ENCODE assay signal across 8 mouse cellular contexts in the genomic region with DNA sequence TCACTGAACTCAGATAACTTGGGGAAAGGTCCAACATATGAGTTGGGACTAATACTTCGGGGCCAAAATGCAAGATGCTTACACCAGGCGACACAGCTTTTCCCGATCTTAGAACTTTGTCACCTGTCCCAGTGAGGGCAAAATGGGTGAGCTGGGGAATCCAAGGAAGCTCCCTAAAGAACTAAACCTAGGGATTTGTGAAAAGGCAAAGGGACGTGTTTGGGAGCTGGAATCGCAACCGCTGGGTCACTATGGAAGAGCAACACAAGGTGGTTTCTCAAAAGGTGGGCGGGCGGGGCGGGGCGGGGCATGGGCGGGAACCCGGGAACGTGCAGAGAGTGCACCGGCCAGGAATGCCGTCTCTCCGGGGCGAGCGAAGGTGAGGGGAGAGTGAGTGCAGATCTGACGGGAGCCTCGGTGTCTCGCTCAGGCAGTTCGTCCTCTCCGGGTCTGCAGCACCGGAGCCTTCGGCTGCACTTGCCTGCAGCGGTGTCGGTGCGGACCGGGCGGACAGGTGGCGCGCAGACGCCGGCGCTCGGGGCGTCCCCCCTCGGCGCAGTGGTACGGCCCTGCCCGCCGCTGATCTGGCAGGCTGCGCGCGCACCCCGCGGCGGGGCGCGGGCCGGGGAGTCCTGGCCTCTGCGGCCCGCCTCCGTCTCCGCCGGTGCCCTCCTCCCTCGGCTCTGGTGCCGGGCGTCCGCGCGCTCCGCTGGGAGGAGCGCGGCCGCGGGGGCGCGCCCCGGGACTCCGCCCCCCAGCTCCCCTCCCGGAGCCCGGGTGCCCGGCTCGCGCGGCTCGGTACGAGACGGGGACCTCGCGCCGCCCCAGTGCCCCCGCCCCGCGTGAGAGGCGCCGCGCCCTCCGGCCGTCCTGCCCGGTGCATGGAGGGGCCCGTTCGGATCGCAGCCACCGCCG. TPM values are rescaled to one million over a fixed set of nuclear protein-coding genes. Genes with fewer than 3 reads are reported as not detected.
DNase-seq lines count a peak whose midpoint lies in the region; ATAC-seq lines count a peak whose summit lies in the region.

A gene (plus strand): TSS at position 324 of the 915 bp plus-strand sequence.

- ATAC-seq in hindbrain, embryonic 14.5 days (ENCODE audit: low FRiP score) = peak; percentile 93

- peaks cover 19% of the 10 kb centered on the region for H3K27me3 ChIP-seq in hindbrain, embryonic 14.5 days (ENCODE audit: control insufficient read depth, insufficient read depth, low read length)

- H3K4me2 ChIP-seq in hindbrain, embryonic 14.5 days (replicated peaks) = peak within 1 kb of the TSS; percentile 77

- peaks cover 36% of the 10 kb centered on the region for H3K4me1 ChIP-seq in hindbrain, embryonic 14.5 days (replicated peaks; ENCODE audit: control insufficient read depth, insufficient read depth, low read length)

- H3K4me3 ChIP-seq in hindbrain, embryonic 14.5 days (replicated peaks; ENCODE audit: low read length) = peak within 1 kb of the TSS; percentile 96

- peak within 1 kb of the TSS; percentile 98 for H3K27ac ChIP-seq in hindbrain, embryonic 14.5 days

- DNase-seq in WW6 (ENCODE audit: low read depth, low spot score) = peak; percentile 58
- DNase-seq in cerebellum, postnatal 25 days = peak; percentile 92 to 94
- peak; percentile 79 for DNase-seq in frontal cortex, postnatal 36 days (ENCODE audit: low spot score in 2 of 2)
- peak; percentile 86 for DNase-seq in hindbrain, embryonic 14.5 days (ENCODE audit: low spot score)
- DNase-seq in layer of hippocampus, postnatal 36 days = peak; percentile 80 to 81
- peak; percentile 90 for DNase-seq in lung, postnatal 25 days (ENCODE audit: low spot score)
- peak; percentile 96 for DNase-seq in retina, postnatal 1 day
- DNase-seq in urinary bladder, adult 18-20 months (ENCODE audit: low spot score in 2 of 2) = peak; percentile 83 to 86

- peak within 1 kb of the TSS; percentile 98 for H3K9ac ChIP-seq in hindbrain, embryonic 14.5 days

- WGBS in hindbrain, embryonic 14.5 days = under 1% methylated on average over 55 of the region's 97 CpGs

- no peaks in the 10 kb centered on the region for H3K9me3 ChIP-seq in hindbrain, embryonic 14.5 days (ENCODE audit: control insufficient read depth, low read length)

- no peaks in the 10 kb centered on the region for H3K36me3 ChIP-seq in hindbrain, embryonic 14.5 days (replicated peaks; ENCODE audit: control insufficient read depth, insufficient read depth)

RNA-seq across cellular contexts. Expression of the gene that starts here (rescaled TPM):
- polyA plus RNA-seq in hindbrain, embryonic 14.5 days (2014; fragmentation: Nextera tagmentation; extraction: Ambion mirVana) = 3.1 and 5.0 TPM in 2 replicates
- total RNA-seq in layer of hippocampus, postnatal 36 days (2021) = 10 to 100 TPM; 11.7 to 12.2 TPM

Comparison
In these comparisons a context has a peak if more than half of its experiments do, and no peak if none do; other contexts are left out.
1. Peak in every context shown above with its lines: DNase-seq, ATAC-seq, H3K4me3 ChIP-seq and H3K27ac ChIP-seq.